In the genomic region with DNA sequence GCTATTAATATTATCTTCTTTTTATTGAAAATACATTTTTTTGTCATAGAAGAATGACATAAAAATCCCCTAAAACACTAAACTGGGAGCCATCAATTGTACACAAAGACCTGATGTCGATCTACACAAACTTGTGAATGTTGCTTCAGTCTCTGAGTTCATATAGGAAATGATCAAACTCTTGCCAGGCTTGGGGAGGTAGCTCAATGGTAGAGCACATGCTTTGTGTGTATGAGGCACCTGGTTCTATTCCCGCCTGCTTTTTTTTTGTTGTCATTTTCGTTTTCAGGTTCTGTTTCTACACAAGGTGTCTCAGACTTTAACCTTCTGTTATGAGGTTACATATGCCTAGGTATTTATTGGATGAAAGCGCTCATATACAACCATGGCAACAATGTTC, we compare ENCODE assay signal across 31 mouse cellular contexts.
"Had no signal": no experiment of that assay in that cellular context is flagged by ENCODE, and none has a peak within 500 bp of the region (broad histone marks: within the 10 kb centered on the region; RNA-seq: fewer than 3 reads in every experiment).

No protein-coding gene starts in this region.

- DNase-seq: heart, postnatal 10 days; heart, postnatal 14 days; heart, postnatal 36 days; heart, postnatal 4 days; kidney, adult 11 months; kidney, adult 18-20 months; kidney, adult 2 months; kidney, adult 8-10 months; kidney, adult 9 months; kidney, postnatal 10 days; kidney, postnatal 14 days; kidney, postnatal 25 days; kidney, postnatal 36 days; kidney, postnatal 4 days; layer of hippocampus, adult 9-11 months; layer of hippocampus, postnatal 36 days had no signal

- H3K27ac ChIP-seq: heart, embryonic 10.5 days; heart, embryonic 13.5 days; heart, embryonic 15.5 days; hindbrain, embryonic 10.5 days; hindbrain, embryonic 12.5 days; hindbrain, embryonic 13.5 days; hindbrain, embryonic 14.5 days; hindbrain, embryonic 15.5 days; hindbrain, postnatal 0 days; intestine, embryonic 15.5 days; kidney, embryonic 15.5 days; kidney, postnatal 0 days; layer of hippocampus, adult 2 months; left cerebral cortex, adult 2 months had no signal

- H3K9ac ChIP-seq: heart, embryonic 12.5 days; heart, embryonic 13.5 days; heart, embryonic 15.5 days; hindbrain, embryonic 12.5 days; hindbrain, embryonic 13.5 days; hindbrain, embryonic 14.5 days; hindbrain, embryonic 15.5 days; intestine, embryonic 15.5 days; kidney, embryonic 15.5 days had no signal

- H3K36me3 ChIP-seq: heart, embryonic 10.5 days; heart, embryonic 12.5 days; heart, embryonic 13.5 days; heart, embryonic 15.5 days; hindbrain, embryonic 10.5 days; hindbrain, embryonic 12.5 days; hindbrain, embryonic 13.5 days; hindbrain, embryonic 15.5 days; intestine, embryonic 15.5 days; kidney, embryonic 15.5 days had no signal

- H3K9me3 ChIP-seq: heart, embryonic 10.5 days; heart, embryonic 12.5 days; heart, embryonic 13.5 days; heart, embryonic 15.5 days; hindbrain, embryonic 10.5 days; hindbrain, embryonic 12.5 days; hindbrain, embryonic 13.5 days; hindbrain, embryonic 15.5 days; intestine, embryonic 15.5 days; kidney, embryonic 15.5 days had no signal

- H3K4me1 ChIP-seq: heart, embryonic 10.5 days; heart, embryonic 12.5 days; heart, embryonic 13.5 days; heart, embryonic 15.5 days; hindbrain, embryonic 12.5 days; hindbrain, embryonic 13.5 days; hindbrain, embryonic 15.5 days; intestine, embryonic 15.5 days; kidney, embryonic 15.5 days had no signal

- H3K4me3 ChIP-seq: heart, embryonic 10.5 days; heart, embryonic 12.5 days; heart, embryonic 13.5 days; heart, embryonic 15.5 days; hindbrain, embryonic 10.5 days; hindbrain, embryonic 12.5 days; hindbrain, embryonic 13.5 days; hindbrain, embryonic 15.5 days; intestine, embryonic 15.5 days; kidney, embryonic 15.5 days; layer of hippocampus, adult 2 months; left cerebral cortex, adult 2 months had no signal

- H3K27me3 ChIP-seq: heart, embryonic 13.5 days; hindbrain, embryonic 13.5 days; hindbrain, embryonic 15.5 days; intestine, embryonic 15.5 days had no signal
